Mouse (Mus musculus) C2C12 (cell line): Measurements from ENCODE around the gene Dbf4. TPM values are rescaled to one million over a fixed set of nuclear protein-coding genes. Genes with fewer than 3 reads are reported as not detected.

Source experiments
- H3K27me3 ChIP-seq: one replicate; pipeline ENCODE4 v1.6.1; 2011; ENCODE audit not compliant: control insufficient read depth, insufficient read depth, insufficient read length
- H3K36me3 ChIP-seq: one replicate; pipeline ENCODE4 v1.6.1; 2011; ENCODE audit not compliant: control insufficient read depth, insufficient read depth
- H3K4me3 ChIP-seq: one replicate; pipeline ENCODE4 v1.5.1; 2011; ENCODE audit warnings: mild to moderate bottlenecking, control low read depth; ENCODE audit not compliant: poor library complexity, insufficient read depth, severe bottlenecking
- H3K79me2 ChIP-seq: one replicate; pipeline ENCODE4 v1.6.1; 2011; ENCODE audit not compliant: control insufficient read depth, insufficient read depth
- H3K79me3 ChIP-seq: one replicate; pipeline ENCODE4 v1.6.1; 2011; ENCODE audit warnings: low read depth, control low read depth
- H3ac ChIP-seq: one replicate; pipeline ENCODE3; 2011; ENCODE audit warnings: low read depth; ENCODE audit not compliant: control insufficient read depth, insufficient read length
- CEBPB ChIP-seq: IDR thresholded peaks from one replicate; pipeline ENCODE4 v1.6.1; 2011; ENCODE audit warnings: low read depth, mild to moderate bottlenecking, control low read depth, moderate library complexity
- CTCF ChIP-seq: IDR thresholded peaks from one replicate; pipeline ENCODE4 v1.5.1; 2011; ENCODE audit not compliant: control insufficient read depth, insufficient read depth, insufficient read length
- FOSL1 ChIP-seq: IDR thresholded peaks from one replicate; pipeline ENCODE4 v1.8.0; 2011; ENCODE audit warnings: mild to moderate bottlenecking, low read length; ENCODE audit not compliant: poor library complexity, insufficient read depth, severe bottlenecking
- MAX ChIP-seq: IDR thresholded peaks from one replicate; pipeline ENCODE4 v1.6.1; 2011; ENCODE audit warnings: mild to moderate bottlenecking, control low read depth
- MYOD1 ChIP-seq: IDR thresholded peaks from one replicate; pipeline ENCODE4 v1.6.1; 2011; ENCODE audit warnings: low read depth; ENCODE audit not compliant: control insufficient read depth, insufficient read length
- MYOG ChIP-seq: IDR thresholded peaks from one replicate; pipeline ENCODE4 v1.6.1; 2011; ENCODE audit not compliant: control insufficient read depth, insufficient read length; ENCODE audit errors: extremely low read depth
- USF1 ChIP-seq: IDR thresholded peaks from one replicate; pipeline ENCODE4 v1.6.1; 2011; ENCODE audit warnings: low read depth, mild to moderate bottlenecking, control low read depth, moderate library complexity
- polyA plus RNA-seq: library from polyadenylated mRNA; unstranded; fragments of >200 nt; fragmentation: generic; extraction: Trizol; gene quantifications from one replicate; pipeline ENCODE4 v1.2.1, GENCODE M21; 2012; ENCODE audit warnings: missing spikeins

The Dbf4 gene
- polyA plus RNA-seq, 1 experiment = 23.4 TPM

- TF ChIP-seq FOSL1 (no peak), CTCF (no peak), MAX (no peak), MYOG (no peak), CEBPB (no peak), MYOD1 (no peak)
- H3K36me3 ChIP-seq = no peaks in the 10 kb centered on the region
Measured at GRCm38 (mm10) chr5:8362361-8362760, 60.2 kb downstream of the Dbf4 start.

GRCm38 (mm10) chr5:8357677-8358076 is 64.8 kb downstream of the Dbf4 start:
- Histone ChIP-seq H3K36me3 (no peaks in the 10 kb centered on the region), H3ac (no peak overlapping the region), H3K4me3 (no peak overlapping the region), H3K79me3 (no peaks in the 10 kb centered on the region), H3K79me2 (no peaks in the 10 kb centered on the region), H3K27me3 (no peaks in the 10 kb centered on the region)
- no peak for TF ChIP-seq MYOG
- no peak for TF ChIP-seq CEBPB
- no peak for TF ChIP-seq MYOD1
- TF ChIP-seq CTCF = no peak
- no peak for TF ChIP-seq USF1
- TF ChIP-seq FOSL1 = no peak
- no peak for TF ChIP-seq MAX

More at GRCm38 (mm10) chr5:8362361-8362760, 60.2 kb downstream of the Dbf4 start:
- no peaks in the 10 kb centered on the region for H3K79me3 ChIP-seq
- no peak overlapping the region for H3K4me3 ChIP-seq
- H3K27me3 ChIP-seq = peaks cover 5% of the 10 kb centered on the region
- H3ac ChIP-seq = no peak overlapping the region
- H3K79me2 ChIP-seq = no peaks in the 10 kb centered on the region

- no peaks in the 10 kb centered on the region for H3K79me2 ChIP-seq
- H3K79me3 ChIP-seq = no peaks in the 10 kb centered on the region
- H3K4me3 ChIP-seq = no peak overlapping the region
- no peaks in the 10 kb centered on the region for H3K36me3 ChIP-seq
- no peak overlapping the region for H3ac ChIP-seq
- no peaks in the 10 kb centered on the region for H3K27me3 ChIP-seq
- TF ChIP-seq FOSL1 (no peak), MAX (no peak), USF1 (no peak), CTCF (no peak), MYOD1 (no peak), CEBPB (no peak)
Measured at GRCm38 (mm10) chr5:8356885-8357651, 65.4 kb downstream of the Dbf4 start.

GRCm38 (mm10) chr5:8356326-8356725 is 66.2 kb downstream of the Dbf4 start:
- H3K36me3 ChIP-seq = no peaks in the 10 kb centered on the region
- TF ChIP-seq MYOG (no peak), CTCF (no peak), MAX (no peak), FOSL1 (no peak), USF1 (no peak), CEBPB (no peak), MYOD1 (no peak)
- no peak overlapping the region for H3ac ChIP-seq
- no peaks in the 10 kb centered on the region for H3K79me2 ChIP-seq
- no peak overlapping the region for H3K4me3 ChIP-seq
- H3K79me3 ChIP-seq = no peaks in the 10 kb centered on the region
- H3K27me3 ChIP-seq = no peaks in the 10 kb centered on the region

- Histone ChIP-seq H3K4me3 (no peak overlapping the region), H3K36me3 (no peaks in the 10 kb centered on the region), H3ac (no peak overlapping the region), H3K79me3 (no peaks in the 10 kb centered on the region), H3K79me2 (no peaks in the 10 kb centered on the region), H3K27me3 (no peaks in the 10 kb centered on the region)
- TF ChIP-seq CTCF (no peak), USF1 (no peak), CEBPB (no peak), FOSL1 (no peak), MYOD1 (no peak), MAX (no peak), MYOG (no peak)
Measured at GRCm38 (mm10) chr5:8349557-8349956, 73.0 kb downstream of the Dbf4 start.

Other genes starting within 250 kb of the Dbf4 start
- 0.07 TPM for gene Adam22, start 54.6 kb downstream of the Dbf4 start, polyA plus RNA-seq
- gene Slc25a40, start 134 bp upstream of the Dbf4 start, polyA plus RNA-seq = 3.5 TPM
- 0.02 TPM for gene Rundc3b, start 200.2 kb upstream of the Dbf4 start, polyA plus RNA-seq
- gene Abcb1a, start 237.4 kb upstream of the Dbf4 start, polyA plus RNA-seq = 0.01 TPM